Mouse (Mus musculus) erythroblast, adult 5-6 weeks (primary cell): ENCODE results near the gene Taf5l. TPM values are rescaled to one million over a fixed set of nuclear protein-coding genes. Genes with fewer than 3 reads are reported as not detected.
"Not testable (repeated sequence)": the region's sequence is repeated elsewhere in the genome, so short reads cannot be mapped to it uniquely, and the experiment has no call there.

ENCODE experiments used
- ATAC-seq: replicated peaks from 2 replicates; pipeline ENCODE4 v1.8.0; 2016; ENCODE audit warnings: moderate number of reproducible peaks, mild to moderate bottlenecking, moderate TSS enrichment, inconsistent platforms; ENCODE audit not compliant: poor library complexity, low FRiP score, severe bottlenecking
- total RNA-seq, 2 experiments: library from RNA; stranded (forward) in 1 of 2; stranded (reverse) in 1 of 2; fragments of 150-400 nt in 1 of 2; fragments of 200-764, 138-1000 nt in 1 of 2; gene quantifications; 2 replicates each; pipeline versions ENCODE4 v1.2.3 to v1.2.4; 2015 to 2017; ENCODE audit warnings: low replicate concordance in 2 of 2

The Taf5l gene
- total RNA-seq, 2 experiments from 2014 or later = 16.5 to 18.6 TPM

- peak; percentile 85 for ATAC-seq
Measured at GRCm38 (mm10) chr8:124019782-124020181, 1.4 kb downstream of the Taf5l start.

GRCm38 (mm10) chr8:124014751-124015150, 6.4 kb downstream of the Taf5l start:
- no peak for ATAC-seq

- not testable (repeated sequence) for ATAC-seq
Measured at GRCm38 (mm10) chr8:124014299-124014698, 6.9 kb downstream of the Taf5l start.

GRCm38 (mm10) chr8:124011989-124012586, 9.1 kb downstream of the Taf5l start:
- ATAC-seq = no peak

- ATAC-seq = no peak
Measured at GRCm38 (mm10) chr8:124011580-124011979, 9.6 kb downstream of the Taf5l start.

- ATAC-seq = no peak
Measured at GRCm38 (mm10) chr8:124007829-124008228, 13.4 kb downstream of the Taf5l start.

- no peak for ATAC-seq
Measured at GRCm38 (mm10) chr8:124002546-124003108, 18.6 kb downstream of the Taf5l start.

GRCm38 (mm10) chr8:123999568-123999967, 21.6 kb downstream of the Taf5l start:
- no peak for ATAC-seq

GRCm38 (mm10) chr8:123993997-123994396, 27.2 kb downstream of the Taf5l start:
- ATAC-seq = no peak

- ATAC-seq = no peak
Measured at GRCm38 (mm10) chr8:123993597-123993996, 27.6 kb downstream of the Taf5l start.

GRCm38 (mm10) chr8:123992587-123992986, 28.6 kb downstream of the Taf5l start:
- peak; percentile 40 for ATAC-seq

GRCm38 (mm10) chr8:123990277-123991049, 30.7 kb downstream of the Taf5l start:
- peak; percentile 34 for ATAC-seq

- peak; percentile 44 for ATAC-seq
Measured at GRCm38 (mm10) chr8:123989128-123989527, 32.1 kb downstream of the Taf5l start.

- peak; percentile 85 for ATAC-seq
Measured at GRCm38 (mm10) chr8:123988605-123989038, 32.6 kb downstream of the Taf5l start.

- peak; percentile 57 for ATAC-seq
Measured at GRCm38 (mm10) chr8:123982826-123983400, 38.3 kb downstream of the Taf5l start, which contains the start of gene Abcb10. Gene Abcb10 (minus strand): TSS chr8:123983122.

GRCm38 (mm10) chr8:123982291-123982793, 38.9 kb downstream of the Taf5l start:
- no peak for ATAC-seq

- ATAC-seq = no peak
Measured at GRCm38 (mm10) chr8:123981674-123982073, 39.5 kb downstream of the Taf5l start.

GRCm38 (mm10) chr8:123980239-123980638, 41.0 kb downstream of the Taf5l start:
- no peak for ATAC-seq

- peak; percentile 65 for ATAC-seq
Measured at GRCm38 (mm10) chr8:123978926-123979325, 42.3 kb downstream of the Taf5l start.

- ATAC-seq = no peak
Measured at GRCm38 (mm10) chr8:123978166-123978838, 42.9 kb downstream of the Taf5l start.
